Mouse (Mus musculus): ENCODE results near the gene Arhgap15. TPM values are rescaled to one million over a fixed set of nuclear protein-coding genes. Genes with fewer than 3 reads are reported as not detected.

The Arhgap15 gene
- polyA plus RNA-seq, 1 experiment from 2014 or later, result 7.4 TPM

DNA sequence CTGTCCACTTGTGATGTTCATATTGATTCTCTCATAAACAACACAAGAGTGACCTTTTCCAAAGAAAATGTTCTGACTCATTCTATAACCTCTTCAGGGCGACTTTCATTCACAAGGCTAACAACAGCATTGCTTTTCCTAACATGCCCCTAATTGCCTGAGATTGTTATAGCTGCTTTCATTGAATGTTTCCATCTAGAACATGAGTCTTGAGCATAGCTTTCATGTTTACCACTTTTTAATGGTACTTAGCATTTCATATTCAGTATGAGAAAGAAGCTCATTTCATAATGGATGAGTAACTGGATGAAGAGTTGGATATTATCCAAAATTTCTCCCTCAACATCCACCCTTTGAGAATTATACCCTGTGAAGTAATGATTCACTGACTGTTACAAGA lies 403.7 kb downstream of the Arhgap15 start:
- DNase-seq (ENCODE audit: low spot score) (no peak), ATAC-seq (replicated peaks; ENCODE audit: low FRiP score) (no peak)
- no peaks in the 10 kb centered on the region for H3K27me3 ChIP-seq (replicated peaks; ENCODE audit: control insufficient read depth, insufficient read depth, low read length)
- H3K4me2 ChIP-seq, result no peak overlapping the region
- no peaks in the 10 kb centered on the region for H3K36me3 ChIP-seq (ENCODE audit: control insufficient read depth, insufficient read depth, low read length)
- no peak overlapping the region for H3K4me3 ChIP-seq (ENCODE audit: low read depth, low read length)
- no peaks in the 10 kb centered on the region for H3K9me3 ChIP-seq (ENCODE audit: control insufficient read depth, low read length)
- 74% methylated on average over 1 of the region's 1 CpGs for WGBS
- H3K27ac ChIP-seq (ENCODE audit: low read depth, low read length), result no peak overlapping the region
- H3K9ac ChIP-seq (ENCODE audit: low read depth, low read length), result no peak overlapping the region
- no peaks in the 10 kb centered on the region for H3K4me1 ChIP-seq (replicated peaks; ENCODE audit: control insufficient read depth, insufficient read depth, low read length)

DNA sequence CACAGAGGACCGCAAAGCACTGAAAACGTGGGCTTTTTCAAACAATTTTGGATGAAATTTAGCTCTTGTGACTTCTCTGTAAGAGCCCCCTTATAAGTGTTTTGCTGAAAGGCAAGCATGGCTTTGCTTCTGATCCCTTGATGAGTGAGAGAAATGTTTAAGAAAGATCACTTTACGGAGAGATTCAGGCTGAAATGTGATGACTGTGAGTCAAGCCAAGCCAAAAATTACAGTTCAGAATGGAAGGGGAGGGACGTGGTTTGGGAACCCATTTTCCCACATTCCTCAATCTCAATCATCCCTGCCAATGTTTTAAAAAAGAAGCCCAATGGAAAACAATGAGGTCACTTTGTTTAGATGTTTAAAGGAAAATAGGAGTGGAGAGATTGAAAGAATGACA lies 411.7 kb downstream of the Arhgap15 start:
- WGBS, result 81% methylated on average over 4 of the region's 4 CpGs

DNA sequence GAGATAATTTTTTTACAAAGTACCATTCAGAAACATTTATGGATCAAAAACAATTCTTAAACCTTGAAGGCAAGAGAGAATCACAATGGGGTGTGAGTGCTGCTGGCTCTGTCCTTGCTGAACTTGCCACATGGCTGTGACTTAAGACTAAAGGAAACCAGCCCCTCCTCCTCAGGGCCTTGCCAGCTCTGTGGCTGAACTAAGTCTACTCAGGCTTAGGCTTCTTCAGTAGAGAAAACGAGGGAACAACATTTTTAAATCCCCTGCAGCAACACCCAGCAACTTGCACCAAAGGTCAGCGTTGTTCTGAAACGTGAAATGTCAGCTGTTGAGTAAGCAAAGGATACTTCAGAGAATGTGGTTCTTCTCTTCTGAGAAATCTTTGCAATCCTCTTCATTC lies 417.2 kb downstream of the Arhgap15 start:
- Histone ChIP-seq H3K27me3 (replicated peaks; ENCODE audit: control insufficient read depth, insufficient read depth, low read length) (no peaks in the 10 kb centered on the region), H3K36me3 (ENCODE audit: control insufficient read depth, insufficient read depth, low read length) (no peaks in the 10 kb centered on the region), H3K4me2 (no peak overlapping the region), H3K4me1 (replicated peaks; ENCODE audit: control insufficient read depth, insufficient read depth, low read length) (no peaks in the 10 kb centered on the region), H3K4me3 (ENCODE audit: low read depth, low read length) (no peak overlapping the region), H3K9ac (ENCODE audit: low read depth, low read length) (no peak overlapping the region), H3K27ac (ENCODE audit: low read depth, low read length) (no peak overlapping the region), H3K9me3 (ENCODE audit: control insufficient read depth, low read length) (no peaks in the 10 kb centered on the region)
- ATAC-seq (replicated peaks; ENCODE audit: low FRiP score) (no peak), DNase-seq (ENCODE audit: low spot score) (no peak)
- WGBS, result 47% methylated on average over 3 of the region's 3 CpGs

More for the DNA sequence above, 411.7 kb downstream of the Arhgap15 start:
- ATAC-seq (replicated peaks; ENCODE audit: low FRiP score), result no peak
- Histone ChIP-seq H3K27ac (ENCODE audit: low read depth, low read length) (no peak overlapping the region), H3K36me3 (ENCODE audit: control insufficient read depth, insufficient read depth, low read length) (no peaks in the 10 kb centered on the region), H3K9me3 (ENCODE audit: control insufficient read depth, low read length) (no peaks in the 10 kb centered on the region), H3K27me3 (replicated peaks; ENCODE audit: control insufficient read depth, insufficient read depth, low read length) (no peaks in the 10 kb centered on the region), H3K4me3 (ENCODE audit: low read depth, low read length) (no peak overlapping the region), H3K9ac (ENCODE audit: low read depth, low read length) (no peak overlapping the region), H3K4me1 (replicated peaks; ENCODE audit: control insufficient read depth, insufficient read depth, low read length) (no peaks in the 10 kb centered on the region), H3K4me2 (no peak overlapping the region)
- DNase-seq (ENCODE audit: low spot score), result no peak

DNA sequence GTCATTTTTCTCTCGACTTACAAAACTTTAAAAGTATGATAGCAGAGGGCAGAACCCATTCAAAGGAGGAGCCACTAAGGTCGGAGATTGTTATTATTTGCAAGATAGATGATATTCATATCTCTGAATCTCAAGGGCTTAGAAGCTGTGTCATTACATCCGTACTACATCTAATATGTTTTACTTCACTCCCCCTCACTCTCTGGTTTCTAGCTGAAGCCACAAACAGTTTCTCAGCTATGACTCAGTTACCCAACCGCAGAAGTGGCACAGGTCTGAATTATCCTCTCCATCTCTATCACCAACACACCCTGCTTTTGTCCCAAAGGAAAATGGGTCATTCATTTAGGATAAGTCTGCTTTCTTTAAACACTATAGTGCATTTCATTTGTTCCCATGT lies 418.1 kb downstream of the Arhgap15 start:
- Histone ChIP-seq H3K4me1 (replicated peaks; ENCODE audit: control insufficient read depth, insufficient read depth, low read length) (no peaks in the 10 kb centered on the region), H3K27me3 (replicated peaks; ENCODE audit: control insufficient read depth, insufficient read depth, low read length) (no peaks in the 10 kb centered on the region), H3K9me3 (ENCODE audit: control insufficient read depth, low read length) (no peaks in the 10 kb centered on the region), H3K27ac (ENCODE audit: low read depth, low read length) (no peak overlapping the region), H3K36me3 (ENCODE audit: control insufficient read depth, insufficient read depth, low read length) (no peaks in the 10 kb centered on the region), H3K9ac (ENCODE audit: low read depth, low read length) (no peak overlapping the region), H3K4me2 (no peak overlapping the region), H3K4me3 (ENCODE audit: low read depth, low read length) (no peak overlapping the region)
- no peak for ATAC-seq (replicated peaks; ENCODE audit: low FRiP score)
- DNase-seq (ENCODE audit: low spot score), result no peak
- WGBS, result 80% methylated on average over 4 of the region's 4 CpGs

DNA sequence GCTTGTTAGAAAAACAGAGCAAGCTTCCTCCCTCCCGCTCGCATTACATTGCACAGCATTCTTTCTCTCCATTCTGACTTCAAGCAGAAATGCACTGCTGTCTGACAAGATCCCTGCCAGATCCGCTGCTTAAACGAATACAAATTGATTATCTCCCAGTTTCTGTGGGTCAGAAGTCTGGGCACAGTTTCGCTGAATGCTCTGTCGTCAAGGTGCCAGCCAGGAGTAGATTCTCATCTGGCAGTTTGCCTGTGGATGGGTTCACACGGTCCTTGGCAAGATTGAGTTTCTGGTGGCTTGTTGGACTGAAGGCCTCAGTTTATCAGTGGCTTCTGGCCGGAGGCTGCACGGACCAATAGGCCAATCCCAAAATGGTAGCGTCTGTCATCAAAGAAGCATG lies 435.9 kb downstream of the Arhgap15 start:
- Histone ChIP-seq H3K9ac (ENCODE audit: low read depth, low read length) (no peak overlapping the region), H3K4me2 (no peak overlapping the region), H3K27me3 (replicated peaks; ENCODE audit: control insufficient read depth, insufficient read depth, low read length) (no peaks in the 10 kb centered on the region), H3K4me3 (ENCODE audit: low read depth, low read length) (no peak overlapping the region), H3K36me3 (ENCODE audit: control insufficient read depth, insufficient read depth, low read length) (no peaks in the 10 kb centered on the region), H3K4me1 (replicated peaks; ENCODE audit: control insufficient read depth, insufficient read depth, low read length) (no peaks in the 10 kb centered on the region), H3K27ac (ENCODE audit: low read depth, low read length) (no peak overlapping the region), H3K9me3 (ENCODE audit: control insufficient read depth, low read length) (no peaks in the 10 kb centered on the region)
- DNase-seq (ENCODE audit: low spot score) (no peak), ATAC-seq (replicated peaks; ENCODE audit: low FRiP score) (no peak)
- 74% methylated on average over 10 of the region's 10 CpGs for WGBS

DNA sequence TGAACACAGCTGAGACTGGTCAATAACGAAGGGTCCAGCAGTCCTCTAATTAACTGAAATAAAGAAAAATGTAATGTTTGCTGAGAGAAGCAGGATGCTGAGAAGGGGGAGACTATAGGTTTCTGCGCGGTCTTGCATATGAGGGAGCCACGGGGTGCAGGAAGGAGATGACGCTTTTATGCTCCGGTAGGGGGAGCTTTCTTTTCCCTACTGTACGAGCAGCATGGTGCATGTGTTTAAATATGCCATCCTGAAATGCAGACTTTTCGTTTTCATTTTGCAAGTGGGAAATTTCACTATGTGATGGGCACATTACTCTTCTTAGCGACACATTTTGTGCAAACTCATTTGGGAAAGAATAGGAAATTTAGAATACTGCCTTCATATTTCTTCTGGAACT lies 442.1 kb downstream of the Arhgap15 start:
- ATAC-seq (replicated peaks; ENCODE audit: low FRiP score) (no peak), DNase-seq (ENCODE audit: low spot score) (no peak)
- no peak overlapping the region for H3K9ac ChIP-seq (ENCODE audit: low read depth, low read length)
- 86% methylated on average over 9 of the region's 9 CpGs for WGBS
- H3K36me3 ChIP-seq (ENCODE audit: control insufficient read depth, insufficient read depth, low read length), result no peaks in the 10 kb centered on the region
- no peak overlapping the region for H3K27ac ChIP-seq (ENCODE audit: low read depth, low read length)
- H3K4me3 ChIP-seq (ENCODE audit: low read depth, low read length), result no peak overlapping the region
- no peaks in the 10 kb centered on the region for H3K27me3 ChIP-seq (replicated peaks; ENCODE audit: control insufficient read depth, insufficient read depth, low read length)
- no peaks in the 10 kb centered on the region for H3K4me1 ChIP-seq (replicated peaks; ENCODE audit: control insufficient read depth, insufficient read depth, low read length)
- H3K4me2 ChIP-seq, result no peak overlapping the region
- H3K9me3 ChIP-seq (ENCODE audit: control insufficient read depth, low read length), result no peaks in the 10 kb centered on the region

DNA sequence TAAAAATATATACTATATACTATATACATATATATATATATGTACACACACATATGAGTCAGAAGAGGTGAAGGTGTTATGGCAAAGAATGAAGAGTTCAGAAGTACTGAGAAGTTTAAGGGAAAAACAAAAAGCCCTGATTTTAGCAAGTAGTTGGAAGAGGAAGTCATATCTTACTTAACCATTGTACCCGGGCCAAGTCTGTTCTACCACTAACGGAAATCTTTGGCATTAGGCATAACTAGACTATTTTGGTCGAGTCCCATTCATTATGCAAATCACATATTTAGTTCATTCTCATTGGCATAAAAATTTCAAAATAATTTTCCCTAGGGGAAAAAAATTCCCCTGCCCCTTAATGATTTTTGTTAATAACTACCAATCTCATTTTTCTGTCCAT lies 443.4 kb downstream of the Arhgap15 start:
- Histone ChIP-seq H3K9ac (ENCODE audit: low read depth, low read length) (no peak overlapping the region), H3K36me3 (ENCODE audit: control insufficient read depth, insufficient read depth, low read length) (no peaks in the 10 kb centered on the region), H3K27me3 (replicated peaks; ENCODE audit: control insufficient read depth, insufficient read depth, low read length) (no peaks in the 10 kb centered on the region), H3K27ac (ENCODE audit: low read depth, low read length) (no peak overlapping the region), H3K4me3 (ENCODE audit: low read depth, low read length) (no peak overlapping the region), H3K4me2 (no peak overlapping the region), H3K9me3 (ENCODE audit: control insufficient read depth, low read length) (no peaks in the 10 kb centered on the region), H3K4me1 (replicated peaks; ENCODE audit: control insufficient read depth, insufficient read depth, low read length) (no peaks in the 10 kb centered on the region)
- ATAC-seq (replicated peaks; ENCODE audit: low FRiP score) (no peak), DNase-seq (ENCODE audit: low spot score) (no peak)
- 73% methylated on average over 3 of the region's 3 CpGs for WGBS

DNA sequence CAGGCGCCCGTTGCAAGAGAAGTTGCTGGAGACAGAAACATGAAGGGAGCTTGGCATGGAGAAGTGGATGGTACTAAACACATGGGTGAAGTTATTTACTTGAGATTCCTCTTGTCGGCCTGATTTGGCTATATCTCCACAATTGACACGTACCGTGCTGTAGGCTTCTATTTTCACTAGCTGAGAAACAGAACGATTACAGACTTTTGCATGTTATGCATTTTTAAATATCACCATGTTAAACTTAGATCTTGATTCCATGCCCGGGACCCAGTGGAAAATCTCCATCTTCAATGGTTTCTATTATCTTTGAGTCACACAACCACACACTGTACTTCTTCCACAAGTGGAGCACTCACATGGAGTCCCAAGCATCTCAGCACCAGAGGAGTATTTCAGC lies 466.9 kb downstream of the Arhgap15 start:
- ATAC-seq (replicated peaks; ENCODE audit: low FRiP score) (no peak), DNase-seq (ENCODE audit: low spot score) (no peak)
- H3K27ac ChIP-seq (ENCODE audit: low read depth, low read length), result no peak overlapping the region
- no peak overlapping the region for H3K4me2 ChIP-seq
- no peak overlapping the region for H3K9ac ChIP-seq (ENCODE audit: low read depth, low read length)
- no peaks in the 10 kb centered on the region for H3K9me3 ChIP-seq (ENCODE audit: control insufficient read depth, low read length)
- WGBS, result 87% methylated on average over 7 of the region's 7 CpGs
- no peaks in the 10 kb centered on the region for H3K27me3 ChIP-seq (replicated peaks; ENCODE audit: control insufficient read depth, insufficient read depth, low read length)
- H3K4me3 ChIP-seq (ENCODE audit: low read depth, low read length), result no peak overlapping the region
- H3K36me3 ChIP-seq (ENCODE audit: control insufficient read depth, insufficient read depth, low read length), result no peaks in the 10 kb centered on the region
- H3K4me1 ChIP-seq (replicated peaks; ENCODE audit: control insufficient read depth, insufficient read depth, low read length), result no peaks in the 10 kb centered on the region

DNA sequence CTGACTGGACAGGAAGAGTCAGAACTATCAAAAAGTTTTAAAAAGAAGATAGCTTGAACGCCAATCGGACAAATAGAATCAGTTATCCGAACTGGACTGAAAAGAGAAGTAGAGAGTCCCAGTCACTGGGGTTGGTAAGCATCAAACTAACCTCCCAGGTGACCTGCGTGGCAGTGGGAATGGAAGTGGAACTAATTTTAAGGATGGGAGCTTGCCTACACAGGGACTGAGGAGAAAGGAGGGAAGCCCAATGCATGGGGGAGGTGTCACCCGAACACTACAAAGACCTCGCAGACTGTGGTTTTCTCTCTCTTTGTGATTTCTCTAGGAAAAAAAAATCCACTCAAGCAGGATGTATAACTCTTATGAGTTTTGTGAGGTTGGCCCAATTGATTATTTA lies 469.2 kb downstream of the Arhgap15 start:
- no peak for DNase-seq (ENCODE audit: low spot score)
- no peak overlapping the region for H3K4me3 ChIP-seq (ENCODE audit: low read depth, low read length)
- H3K9ac ChIP-seq (ENCODE audit: low read depth, low read length), result no peak overlapping the region
- H3K4me2 ChIP-seq, result no peak overlapping the region
- WGBS, result 87% methylated on average over 6 of the region's 6 CpGs
- no peaks in the 10 kb centered on the region for H3K9me3 ChIP-seq (ENCODE audit: control insufficient read depth, low read length)
- no peak overlapping the region for H3K27ac ChIP-seq (ENCODE audit: low read depth, low read length)
- ATAC-seq (replicated peaks; ENCODE audit: low FRiP score), result no peak
- no peaks in the 10 kb centered on the region for H3K36me3 ChIP-seq (ENCODE audit: control insufficient read depth, insufficient read depth, low read length)
- H3K4me1 ChIP-seq (replicated peaks; ENCODE audit: control insufficient read depth, insufficient read depth, low read length), result no peaks in the 10 kb centered on the region
- H3K27me3 ChIP-seq (replicated peaks; ENCODE audit: control insufficient read depth, insufficient read depth, low read length), result no peaks in the 10 kb centered on the region
